Mouse (Mus musculus): ENCODE results near the gene Crkl.

DNA sequence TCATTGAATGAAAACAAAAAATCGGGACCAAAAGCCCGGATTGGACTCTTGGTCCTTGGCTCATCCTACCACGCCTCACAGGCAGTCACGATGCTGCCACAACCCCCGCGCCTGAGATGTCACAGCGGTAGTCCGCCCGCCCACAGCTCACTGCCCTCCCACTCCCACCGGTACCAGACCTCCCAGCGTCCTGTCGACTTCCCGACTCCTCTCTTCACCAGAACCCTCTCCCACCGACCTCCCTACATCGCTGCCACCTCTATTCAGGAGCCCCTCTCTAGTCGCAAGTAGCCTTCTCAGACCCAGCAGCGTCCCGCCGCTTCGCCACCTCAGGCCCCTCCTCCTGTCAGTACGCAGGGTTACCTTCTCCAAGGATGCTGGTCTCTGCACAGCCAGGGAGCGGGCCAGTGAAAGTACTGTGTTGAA lies 46.5 kb upstream of the Crkl start:
- TF ChIP-seq EP300 (IDR thresholded peaks at IDR 0.05; ENCODE audit: low read depth) (no peak), CTCF (IDR thresholded peaks at IDR 0.05; ENCODE audit: low read depth) (no peak)

Data from liver, postnatal 0 days (tissue).